Mouse (Mus musculus) limb, embryonic 14.5 days (tissue): ENCODE measurements around the gene Zfp775. TPM values are rescaled to one million over a fixed set of nuclear protein-coding genes. Genes with fewer than 3 reads are reported as not detected.

Source experiments
- ATAC-seq: fragments of 200-750 bp; cut with Nextera tagmentation; 2 replicates; pipeline ENCODE4 v1.8.0; 2017; ENCODE audit warnings: low read depth, moderate number of reproducible peaks, moderate TSS enrichment; ENCODE audit not compliant: low FRiP score
- DNase-seq: peaks from one replicate; pipeline ENCODE4 v3.0.0-alpha.2; 2015; ENCODE audit warnings: low spot score
- H3K27ac ChIP-seq: fragments of 300-500 bp; sonication (generic); replicated peaks from 2 replicates; pipeline ENCODE4 v1.5.1; 2014; ENCODE audit warnings: low read depth, mild to moderate bottlenecking, low read length, moderate library complexity, mixed read lengths
- H3K27me3 ChIP-seq: fragments of 300-500 bp; sonication (generic); 2 replicates; pipeline ENCODE4 v1.6.1; 2014; ENCODE audit warnings: low read length, mixed read lengths; ENCODE audit not compliant: control insufficient read depth, insufficient read depth
- H3K36me3 ChIP-seq: fragments of 300-500 bp; sonication (generic); 2 replicates; pipeline ENCODE4 v1.6.1; 2014; ENCODE audit warnings: mild to moderate bottlenecking, low read length, moderate library complexity, mixed read lengths; ENCODE audit not compliant: control insufficient read depth, insufficient read depth
- H3K4me1 ChIP-seq: fragments of 300-500 bp; sonication (generic); 2 replicates; pipeline ENCODE4 v1.6.1; 2014; ENCODE audit warnings: antibody characterized with exemption, low read length, mixed read lengths; ENCODE audit not compliant: control insufficient read depth, insufficient read depth
- H3K4me2 ChIP-seq: fragments of 300-500 bp; sonication (generic); replicated peaks from 2 replicates; pipeline ENCODE4 v1.6.1; 2014; ENCODE audit warnings: low read depth, mild to moderate bottlenecking, low read length, moderate library complexity; ENCODE audit not compliant: severe bottlenecking
- H3K4me3 ChIP-seq: fragments of 300-500 bp; sonication (generic); replicated peaks from 2 replicates; pipeline ENCODE4 v1.5.1; 2014; ENCODE audit warnings: low read length
- H3K9ac ChIP-seq: fragments of 300-500 bp; sonication (generic); 2 replicates; pipeline ENCODE4 v1.6.1; 2014; ENCODE audit warnings: mild to moderate bottlenecking, low read depth, low read length, moderate library complexity; ENCODE audit not compliant: severe bottlenecking
- H3K9me3 ChIP-seq: fragments of 300-500 bp; sonication (generic); 2 replicates; pipeline ENCODE4 v1.6.1; 2016; ENCODE audit warnings: low read length; ENCODE audit not compliant: control insufficient read depth
- POLR2A ChIP-seq: fragments of 200-500 bp; IDR thresholded peaks from 2 replicates; pipeline ENCODE4 v1.8.0; 2012; ENCODE audit warnings: inconsistent platforms, mild to moderate bottlenecking, moderate library complexity, borderline replicate concordance; ENCODE audit not compliant: insufficient read depth, insufficient read length; ENCODE audit errors: extremely low read depth
- WGBS: fragments of 180-500 bp; shearing (Covaris S2); extraction: QIAGEN DNeasy Blood & Tissue Kit; methylation state at CpG from one replicate; pipeline ENCODE4 v1.1.7; 2014; 5-methylcytosine and 5-hydroxymethylcytosine counted together
- polyA plus RNA-seq, 2 experiments: library from polyadenylated mRNA; depleted of rRNA in 1 of 2; stranded (reverse) in 1 of 2; unstranded in 1 of 2; fragments of >200 nt; fragmentation: Nextera tagmentation in 1 of 2; extraction: Ambion mirVana in 1 of 2; gene quantifications; 2 replicates each; pipeline versions ENCODE4 v1.2.1 to v1.2.3; 2012 to 2014

Gene Zfp775
- polyA plus RNA-seq, 2 experiments: 4.8 to 5.9 TPM

GRCm38 (mm10) chr6:48664750-48665149, 62.9 kb downstream of the Zfp775 start:
- Histone ChIP-seq H3K9ac (no peak overlapping the region), H3K27me3 (no peaks in the 10 kb centered on the region), H3K4me1 (no peaks in the 10 kb centered on the region), H3K9me3 (no peaks in the 10 kb centered on the region), H3K4me3 (no peak overlapping the region), H3K27ac (no peak overlapping the region), H3K4me2 (no peak overlapping the region), H3K36me3 (no peaks in the 10 kb centered on the region)
- 74% methylated on average over 4 of the region's 4 CpGs for WGBS
- TF ChIP-seq POLR2A: no peak
- DNase-seq (no peak), ATAC-seq (no peak)

DNA sequence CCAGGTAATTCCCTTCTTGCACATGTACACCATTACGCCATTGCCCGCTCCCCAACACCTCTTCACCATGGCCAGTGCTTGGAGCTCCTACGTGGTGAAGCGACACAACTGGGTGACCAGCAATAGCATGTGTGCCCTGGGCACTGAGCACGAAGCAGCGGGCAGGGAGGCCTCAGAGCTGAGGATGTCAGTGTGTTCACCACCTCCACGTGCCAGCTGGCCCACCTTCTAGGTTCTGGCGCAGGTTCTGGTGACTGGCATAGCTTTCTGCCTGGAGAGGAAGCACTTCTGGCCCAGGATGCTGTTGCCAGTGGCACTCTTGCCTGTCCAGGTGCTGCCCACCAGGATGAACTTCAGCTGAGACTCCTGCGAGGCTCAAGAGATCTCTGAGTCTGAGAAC, 63.6 kb downstream of the Zfp775 start:
- ATAC-seq: no peak
- no peak overlapping the region for H3K4me3 ChIP-seq
- 93% methylated on average over 9 of the region's 9 CpGs for WGBS
- H3K4me1 ChIP-seq: no peaks in the 10 kb centered on the region
- H3K9ac ChIP-seq: no peak overlapping the region
- no peak overlapping the region for H3K4me2 ChIP-seq
- TF ChIP-seq POLR2A: no peak
- H3K27me3 ChIP-seq: no peaks in the 10 kb centered on the region
- no peaks in the 10 kb centered on the region for H3K36me3 ChIP-seq
- H3K27ac ChIP-seq: no peak overlapping the region
- no peak for DNase-seq
- H3K9me3 ChIP-seq: no peaks in the 10 kb centered on the region

- DNase-seq: no peak
Observed at GRCm38 (mm10) chr6:48666159-48666586, 64.3 kb downstream of the Zfp775 start.

DNA sequence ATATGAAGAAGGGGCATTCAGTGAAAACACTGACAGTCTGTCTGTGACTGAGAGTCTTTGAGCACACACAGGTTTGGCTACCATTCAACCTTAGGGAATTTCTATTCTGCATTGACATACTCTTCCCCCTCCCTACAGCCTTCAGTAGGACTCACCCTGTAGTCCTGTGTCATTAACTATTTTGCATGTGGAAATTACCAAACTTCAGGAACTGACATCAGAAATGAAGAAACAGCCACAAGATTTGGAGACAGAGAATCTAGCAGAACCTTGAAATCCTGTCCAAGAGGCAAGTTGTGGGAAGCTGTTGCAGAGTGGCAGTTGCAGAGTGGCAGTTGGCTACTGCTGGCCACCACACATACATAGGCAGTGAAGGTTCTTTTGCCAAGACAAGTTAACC, 66.2 kb downstream of the Zfp775 start:
- H3K4me1 ChIP-seq: no peaks in the 10 kb centered on the region
- H3K9me3 ChIP-seq: no peaks in the 10 kb centered on the region
- no peak overlapping the region for H3K4me2 ChIP-seq
- no peak overlapping the region for H3K9ac ChIP-seq
- no peaks in the 10 kb centered on the region for H3K27me3 ChIP-seq
- no peak for DNase-seq
- no peak for TF ChIP-seq POLR2A
- no peak for ATAC-seq
- no peak overlapping the region for H3K27ac ChIP-seq
- H3K4me3 ChIP-seq: no peak overlapping the region
- H3K36me3 ChIP-seq: no peaks in the 10 kb centered on the region

More at GRCm38 (mm10) chr6:48666159-48666586, 64.3 kb downstream of the Zfp775 start:
- H3K36me3 ChIP-seq: no peaks in the 10 kb centered on the region
- no peak overlapping the region for H3K4me3 ChIP-seq
- H3K27me3 ChIP-seq: no peaks in the 10 kb centered on the region
- TF ChIP-seq POLR2A: no peak
- H3K4me2 ChIP-seq: no peak overlapping the region
- no peaks in the 10 kb centered on the region for H3K9me3 ChIP-seq
- WGBS: 29% methylated on average over 7 of the region's 7 CpGs
- no peak overlapping the region for H3K27ac ChIP-seq
- H3K4me1 ChIP-seq: no peaks in the 10 kb centered on the region
- ATAC-seq: no peak
- no peak overlapping the region for H3K9ac ChIP-seq

DNA sequence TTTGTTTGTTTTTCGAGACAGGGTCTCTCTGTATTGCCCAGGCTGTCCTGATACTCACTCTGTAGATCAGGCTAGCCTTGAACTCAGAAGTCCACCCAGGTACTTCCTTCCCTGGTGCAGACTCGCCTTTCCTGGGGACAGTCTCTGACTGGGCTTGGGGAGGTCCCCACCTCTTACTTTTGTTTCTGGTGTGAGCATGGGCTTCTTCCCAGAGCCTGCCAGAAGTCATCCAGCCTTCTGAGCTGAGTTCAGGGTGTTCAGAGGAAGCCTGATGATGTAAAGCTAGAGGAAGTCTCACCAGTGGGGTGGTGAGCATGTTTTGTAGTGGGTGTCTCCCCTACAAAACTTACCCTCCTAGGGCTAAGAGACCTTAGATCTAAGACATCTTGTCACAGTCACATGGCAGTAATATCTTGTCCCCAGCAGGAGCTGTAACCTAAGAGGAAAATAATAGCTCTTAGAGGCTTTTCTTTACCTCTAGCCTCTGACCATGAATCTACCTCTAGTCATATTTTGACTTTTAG, 67.6 kb downstream of the Zfp775 start:
- no peaks in the 10 kb centered on the region for H3K27me3 ChIP-seq
- no peak overlapping the region for H3K9ac ChIP-seq
- no peak overlapping the region for H3K4me3 ChIP-seq
- no peaks in the 10 kb centered on the region for H3K9me3 ChIP-seq
- no peak for ATAC-seq
- no peak overlapping the region for H3K27ac ChIP-seq
- WGBS: 57% methylated on average over 2 of the region's 2 CpGs
- no peak for TF ChIP-seq POLR2A
- H3K36me3 ChIP-seq: no peaks in the 10 kb centered on the region
- H3K4me1 ChIP-seq: no peaks in the 10 kb centered on the region
- DNase-seq: no peak
- no peak overlapping the region for H3K4me2 ChIP-seq

Other genes with a start within 250 kb of the Zfp775 start
- gene Krba1, start 206.5 kb upstream of the Zfp775 start, polyA plus RNA-seq (2012; rRNA removed): 39.1 and 50.4 TPM in 2 replicates
- 22.1 and 24.6 TPM in 2 replicates for gene Krba1, start 206.5 kb upstream of the Zfp775 start, polyA plus RNA-seq (2014; fragmentation: Nextera tagmentation; extraction: Ambion mirVana)
- gene Zfp467, start 156.2 kb upstream of the Zfp775 start, polyA plus RNA-seq (2012; rRNA removed): 43.5 and 62.1 TPM in 2 replicates
- gene Zfp467, start 156.2 kb upstream of the Zfp775 start, polyA plus RNA-seq (2014; fragmentation: Nextera tagmentation; extraction: Ambion mirVana): 29.3 TPM in 2 replicates
- 1.2 and 1.9 TPM in 2 replicates for gene Sspo, start 153.8 kb upstream of the Zfp775 start, polyA plus RNA-seq (2012; rRNA removed)
- gene Sspo, start 153.8 kb upstream of the Zfp775 start, polyA plus RNA-seq (2014; fragmentation: Nextera tagmentation; extraction: Ambion mirVana): 0.07 and 0.17 TPM in 2 replicates
- 11.0 and 13.1 TPM in 2 replicates for gene Atp6v0e2, start 64.4 kb upstream of the Zfp775 start, polyA plus RNA-seq (2012; rRNA removed)
- 7.8 and 8.7 TPM in 2 replicates for gene Atp6v0e2, start 64.4 kb upstream of the Zfp775 start, polyA plus RNA-seq (2014; fragmentation: Nextera tagmentation; extraction: Ambion mirVana)
- 17.6 and 18.4 TPM in 2 replicates for gene Lrrc61, start 47.3 kb upstream of the Zfp775 start, polyA plus RNA-seq (2012; rRNA removed)
- gene Lrrc61, start 47.3 kb upstream of the Zfp775 start, polyA plus RNA-seq (2014; fragmentation: Nextera tagmentation; extraction: Ambion mirVana): 5.9 and 6.7 TPM in 2 replicates
- 15.2 and 19.7 TPM in 2 replicates for gene Rarres2, start 29.3 kb upstream of the Zfp775 start, polyA plus RNA-seq (2012; rRNA removed)
- gene Rarres2, start 29.3 kb upstream of the Zfp775 start, polyA plus RNA-seq (2014; fragmentation: Nextera tagmentation; extraction: Ambion mirVana): 16.1 and 21.3 TPM in 2 replicates
- 0.78 TPM in 1 of 2 replicates, not detected in the other for gene Gm45021, start 12.5 kb upstream of the Zfp775 start, polyA plus RNA-seq (2012; rRNA removed)
- gene Gm45021, start 12.5 kb upstream of the Zfp775 start, polyA plus RNA-seq (2014; fragmentation: Nextera tagmentation; extraction: Ambion mirVana): 0.94 TPM in 1 of 2 replicates, not detected in the other
- gene Repin1, start 8.2 kb upstream of the Zfp775 start, polyA plus RNA-seq (2012; rRNA removed): 35.2 and 55.3 TPM in 2 replicates
- gene Repin1, start 8.2 kb upstream of the Zfp775 start, polyA plus RNA-seq (2014; fragmentation: Nextera tagmentation; extraction: Ambion mirVana): 23.3 and 25.7 TPM in 2 replicates
- gene Gm44965, start 8.1 kb upstream of the Zfp775 start, polyA plus RNA-seq (2012; rRNA removed): not detected in 2 replicates
- not detected in 2 replicates for gene Gm44965, start 8.1 kb upstream of the Zfp775 start, polyA plus RNA-seq (2014; fragmentation: Nextera tagmentation; extraction: Ambion mirVana)
- gene AI854703, start 24.7 kb downstream of the Zfp775 start, polyA plus RNA-seq (2012; rRNA removed): 1.1 and 1.5 TPM in 2 replicates
- gene AI854703, start 24.7 kb downstream of the Zfp775 start, polyA plus RNA-seq (2014; fragmentation: Nextera tagmentation; extraction: Ambion mirVana): 0.76 and 0.87 TPM in 2 replicates
- gene Gimap8, start 45.2 kb downstream of the Zfp775 start, polyA plus RNA-seq (2012; rRNA removed): 2.3 TPM in 2 replicates
- 0.40 and 0.70 TPM in 2 replicates for gene Gimap8, start 45.2 kb downstream of the Zfp775 start, polyA plus RNA-seq (2014; fragmentation: Nextera tagmentation; extraction: Ambion mirVana)
- 5.8 and 6.2 TPM in 2 replicates for gene Gimap9, start 74.1 kb downstream of the Zfp775 start, polyA plus RNA-seq (2012; rRNA removed)
- 6.0 and 6.2 TPM in 2 replicates for gene Gimap9, start 74.1 kb downstream of the Zfp775 start, polyA plus RNA-seq (2014; fragmentation: Nextera tagmentation; extraction: Ambion mirVana)
- 9.6 and 9.7 TPM in 2 replicates for gene Gimap4, start 82.5 kb downstream of the Zfp775 start, polyA plus RNA-seq (2012; rRNA removed)
- gene Gimap4, start 82.5 kb downstream of the Zfp775 start, polyA plus RNA-seq (2014; fragmentation: Nextera tagmentation; extraction: Ambion mirVana): 9.8 and 11.2 TPM in 2 replicates
- gene Gimap6, start 106.2 kb downstream of the Zfp775 start, polyA plus RNA-seq (2012; rRNA removed): 11.4 and 15.0 TPM in 2 replicates
- 17.7 and 19.9 TPM in 2 replicates for gene Gimap6, start 106.2 kb downstream of the Zfp775 start, polyA plus RNA-seq (2014; fragmentation: Nextera tagmentation; extraction: Ambion mirVana)
- gene Gm28053, start 116.5 kb downstream of the Zfp775 start, polyA plus RNA-seq (2012; rRNA removed): 0.82 TPM in 1 of 2 replicates, not detected in the other
- gene Gm28053, start 116.5 kb downstream of the Zfp775 start, polyA plus RNA-seq (2014; fragmentation: Nextera tagmentation; extraction: Ambion mirVana): 1.2 and 2.2 TPM in 2 replicates
- not detected in 2 replicates for gene Gimap7, start 116.6 kb downstream of the Zfp775 start, polyA plus RNA-seq (2012; rRNA removed)
- gene Gimap7, start 116.6 kb downstream of the Zfp775 start, polyA plus RNA-seq (2014; fragmentation: Nextera tagmentation; extraction: Ambion mirVana): not detected in 2 replicates
- 4.0 TPM in 2 replicates for gene Gimap1, start 137.0 kb downstream of the Zfp775 start, polyA plus RNA-seq (2012; rRNA removed)
- gene Gimap1, start 137.0 kb downstream of the Zfp775 start, polyA plus RNA-seq (2014; fragmentation: Nextera tagmentation; extraction: Ambion mirVana): 10.9 and 11.9 TPM in 2 replicates
- gene Gimap5, start 144.1 kb downstream of the Zfp775 start, polyA plus RNA-seq (2012; rRNA removed): 3.5 and 3.7 TPM in 2 replicates
- gene Gimap5, start 144.1 kb downstream of the Zfp775 start, polyA plus RNA-seq (2014; fragmentation: Nextera tagmentation; extraction: Ambion mirVana): 3.8 and 4.9 TPM in 2 replicates
- gene Gimap3, start 168.8 kb downstream of the Zfp775 start, polyA plus RNA-seq (2012; rRNA removed): not detected in 2 replicates
- gene Gimap3, start 168.8 kb downstream of the Zfp775 start, polyA plus RNA-seq (2014; fragmentation: Nextera tagmentation; extraction: Ambion mirVana): not detected in 2 replicates
- gene Tmem176a, start 238.9 kb downstream of the Zfp775 start, polyA plus RNA-seq (2012; rRNA removed): 49.7 and 61.3 TPM in 2 replicates
- gene Tmem176a, start 238.9 kb downstream of the Zfp775 start, polyA plus RNA-seq (2014; fragmentation: Nextera tagmentation; extraction: Ambion mirVana): 80.7 and 90.9 TPM in 2 replicates
- 227 and 235 TPM in 2 replicates for gene Tmem176b, start 239.4 kb downstream of the Zfp775 start, polyA plus RNA-seq (2012; rRNA removed)
- 232 and 255 TPM in 2 replicates for gene Tmem176b, start 239.4 kb downstream of the Zfp775 start, polyA plus RNA-seq (2014; fragmentation: Nextera tagmentation; extraction: Ambion mirVana)